Mouse (Mus musculus) heart, postnatal 0 days (tissue): ENCODE measurements around the gene Sdk2.

Experiments used
- CTCF ChIP-seq: IDR thresholded peaks from 2 replicates; pipeline ENCODE4 v1.5.1; 2016; ENCODE audit warnings: antibody characterized with exemption, control low read depth, low read depth
- EP300 ChIP-seq: IDR thresholded peaks from 2 replicates; pipeline ENCODE4 v1.6.1; 2016; ENCODE audit warnings: antibody characterized with exemption, low read depth

DNA sequence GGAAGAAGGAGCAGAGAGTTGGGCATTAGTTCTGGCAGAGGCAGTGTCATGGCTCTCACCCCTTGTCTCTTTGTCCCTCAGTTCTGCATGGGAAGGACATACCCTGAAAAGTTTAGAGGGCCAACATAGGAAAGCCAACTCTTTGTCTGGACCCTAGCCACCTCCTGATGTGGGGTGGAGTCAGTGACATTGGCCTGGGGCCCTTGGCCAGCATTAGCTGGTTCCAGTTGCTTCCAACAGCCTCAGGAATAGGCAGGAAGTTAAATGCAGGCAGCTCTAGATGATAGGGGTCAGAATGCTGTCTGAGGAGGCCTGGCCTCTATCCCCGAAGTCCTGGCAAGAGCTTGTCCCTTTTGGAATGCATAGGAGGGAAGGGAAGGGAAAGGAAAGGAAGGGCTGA lies 42.9 kb downstream of the Sdk2 start:
- TF ChIP-seq CTCF (no peak), EP300 (no peak)
